Mouse (Mus musculus) CH12.LX (cell line): ENCODE data around the gene Msi2. TPM values are rescaled to one million over a fixed set of nuclear protein-coding genes. Genes with fewer than 3 reads are reported as not detected.

Experiments used
- DNase-seq: peaks from one replicate; pipeline ENCODE4 v3.0.0-alpha.2; 2013; ENCODE audit errors: extremely low read depth
- H3K27ac ChIP-seq: 2 replicates; pipeline ENCODE4 v1.5.1; 2012; ENCODE audit warnings: low read depth, mild to moderate bottlenecking, control low read depth, moderate library complexity; ENCODE audit not compliant: insufficient read depth
- H3K27me3 ChIP-seq: replicated peaks from 2 replicates; pipeline ENCODE3; 2012; ENCODE audit warnings: inconsistent platforms
- H3K36me3 ChIP-seq, 2 experiments: replicated peaks in 1 of 2; 2 replicates each; pipeline versions ENCODE3 to v1.6.1; 2012; ENCODE audit warnings: inconsistent platforms in 1 of 2, low read length in 1 of 2, mild to moderate bottlenecking in 1 of 2, mixed read lengths in 1 of 2, moderate library complexity in 1 of 2; ENCODE audit not compliant: control insufficient read depth in 1 of 2, insufficient read depth in 1 of 2
- H3K4me1 ChIP-seq, 2 experiments: 2 replicates each; pipeline ENCODE4 v1.6.1; 2012; ENCODE audit warnings: inconsistent platforms in 1 of 2, moderate library complexity in 1 of 2; ENCODE audit not compliant: insufficient read depth in 2 of 2, control insufficient read depth in 1 of 2
- H3K4me2 ChIP-seq: 2 replicates; pipeline ENCODE4 v1.6.1; 2012; ENCODE audit warnings: low read depth, mild to moderate bottlenecking, control low read depth; ENCODE audit not compliant: poor library complexity, insufficient read depth, severe bottlenecking
- H3K4me3 ChIP-seq, 3 experiments: fragments of 150-350 bp in 1 of 3; sonication (generic) in 1 of 3; replicated peaks in 1 of 3; 2 replicates each; pipeline versions ENCODE3 to v1.5.1; 2011 to 2012; ENCODE audit warnings: low read depth in 2 of 3, low read length in 2 of 3, mild to moderate bottlenecking in 2 of 3, moderate library complexity in 2 of 3, control low read depth in 1 of 3, improper control_type of control experiment in 1 of 3, inconsistent platforms in 1 of 3, mixed read lengths in 1 of 3; ENCODE audit not compliant: poor library complexity in 1 of 3
- H3K79me2 ChIP-seq: replicated peaks from 2 replicates; pipeline ENCODE4 v1.6.1; 2012; ENCODE audit warnings: mild to moderate bottlenecking, moderate library complexity; ENCODE audit not compliant: control insufficient read depth, poor library complexity, insufficient read depth, severe bottlenecking; ENCODE audit errors: extremely low read depth
- H3K9ac ChIP-seq: 2 replicates; pipeline ENCODE4 v1.6.1; 2012; ENCODE audit warnings: low read depth, mild to moderate bottlenecking, control low read depth, moderate library complexity; ENCODE audit not compliant: insufficient read depth
- H3K9me3 ChIP-seq: replicated peaks from 2 replicates; pipeline ENCODE3; 2012; ENCODE audit warnings: low read length, inconsistent platforms, mixed read lengths
- CHD1 ChIP-seq: IDR thresholded peaks from 2 replicates; pipeline ENCODE4 v1.6.1; 2012; ENCODE audit warnings: low read depth, low read length, improper control_type of control experiment, inconsistent platforms
- CTCF ChIP-seq, 2 experiments: IDR thresholded peaks in 1 of 2; conservative IDR thresholded peaks in 1 of 2; 2 replicates each; pipeline ENCODE4 v1.5.1; 2011 to 2012; ENCODE audit warnings: low read depth in 2 of 2, low read length in 2 of 2, improper control_type of control experiment in 1 of 2, inconsistent platforms in 1 of 2, mild to moderate bottlenecking in 1 of 2, moderate library complexity in 1 of 2
- EP300 ChIP-seq: IDR thresholded peaks from 2 replicates; pipeline ENCODE4 v1.6.1; 2011; ENCODE audit warnings: low read length, improper control_type of control experiment
- ETS1 ChIP-seq: conservative IDR thresholded peaks from 2 replicates; pipeline ENCODE4 v1.6.1; 2012; ENCODE audit warnings: low read depth, mild to moderate bottlenecking, inconsistent platforms, low read length, improper control_type of control experiment, moderate library complexity
- GABPA ChIP-seq: IDR thresholded peaks from 2 replicates; pipeline ENCODE4 v1.6.1; 2012; ENCODE audit warnings: low read depth, low read length, improper control_type of control experiment, inconsistent platforms; ENCODE audit not compliant: insufficient replicate concordance
- HCFC1 ChIP-seq: IDR thresholded peaks from 2 replicates; pipeline ENCODE4 v1.6.1; 2012; ENCODE audit warnings: low read depth, mild to moderate bottlenecking, inconsistent platforms, low read length, improper control_type of control experiment
- KAT2A ChIP-seq: IDR thresholded peaks from 2 replicates; pipeline ENCODE4 v1.6.1; 2012; ENCODE audit warnings: low read length, improper control_type of control experiment, inconsistent platforms; ENCODE audit not compliant: insufficient replicate concordance
- MAFK ChIP-seq: IDR thresholded peaks from 2 replicates; pipeline ENCODE4 v1.6.1; 2011; ENCODE audit warnings: low read length, improper control_type of control experiment; ENCODE audit not compliant: insufficient replicate concordance
- MAX ChIP-seq: IDR thresholded peaks from 2 replicates; pipeline ENCODE4 v1.6.1; 2011; ENCODE audit warnings: low read length, improper control_type of control experiment
- MAZ ChIP-seq: IDR thresholded peaks from 2 replicates; pipeline ENCODE4 v1.6.1; 2012; ENCODE audit warnings: low read depth, mild to moderate bottlenecking, inconsistent platforms, low read length, improper control_type of control experiment, moderate library complexity
- MXI1 ChIP-seq: IDR thresholded peaks from 2 replicates; pipeline ENCODE4 v1.6.1; 2011; ENCODE audit warnings: mild to moderate bottlenecking, low read depth, low read length, improper control_type of control experiment
- NELFE ChIP-seq: IDR thresholded peaks from 2 replicates; pipeline ENCODE4 v1.6.1; 2011; ENCODE audit warnings: low read depth, low read length, improper control_type of control experiment
- PAX5 ChIP-seq: IDR thresholded peaks from 2 replicates; pipeline ENCODE4 v1.6.1; 2012; ENCODE audit warnings: low read length, inconsistent platforms, mixed read lengths
- POLR2AphosphoS2 ChIP-seq: IDR thresholded peaks from 2 replicates; pipeline ENCODE4 v1.6.1; 2011; ENCODE audit warnings: low read depth, low read length, improper control_type of control experiment
- RAD21 ChIP-seq: IDR thresholded peaks from 2 replicates; pipeline ENCODE4 v1.6.1; 2011; ENCODE audit warnings: low read depth, mild to moderate bottlenecking, low read length, improper control_type of control experiment, moderate library complexity
- RCOR1 ChIP-seq: conservative IDR thresholded peaks from 2 replicates; pipeline ENCODE4 v1.6.1; 2012; ENCODE audit warnings: low read depth, mild to moderate bottlenecking, inconsistent platforms, low read length, improper control_type of control experiment
- SIN3A ChIP-seq: IDR thresholded peaks from 2 replicates; pipeline ENCODE4 v1.6.1; 2012; ENCODE audit warnings: low read length, improper control_type of control experiment, inconsistent platforms
- TBP ChIP-seq: conservative IDR thresholded peaks from 2 replicates; pipeline ENCODE4 v1.6.1; 2011; ENCODE audit warnings: low read depth, low read length, improper control_type of control experiment
- TCF12 ChIP-seq: IDR thresholded peaks from 2 replicates; pipeline ENCODE4 v1.6.1; 2014; ENCODE audit warnings: low read depth, mild to moderate bottlenecking, inconsistent platforms, low read length, improper control_type of control experiment
- UBTF ChIP-seq: IDR thresholded peaks from 2 replicates; pipeline ENCODE4 v1.6.1; 2012; ENCODE audit warnings: low read depth, mild to moderate bottlenecking, inconsistent platforms, low read length, improper control_type of control experiment, moderate library complexity
- USF1 ChIP-seq: IDR thresholded peaks from 2 replicates; pipeline ENCODE4 v1.6.1; 2014; ENCODE audit warnings: low read depth, mild to moderate bottlenecking, inconsistent platforms, low read length, improper control_type of control experiment
- USF2 ChIP-seq: conservative IDR thresholded peaks from 2 replicates; pipeline ENCODE4 v1.6.1; 2011; ENCODE audit warnings: low read depth, low read length, improper control_type of control experiment
- ZKSCAN1 ChIP-seq: IDR thresholded peaks from 2 replicates; pipeline ENCODE4 v1.6.1; 2012; ENCODE audit warnings: low read depth, inconsistent platforms, low read length, improper control_type of control experiment, borderline replicate concordance
- ZNF384 ChIP-seq: IDR thresholded peaks from 2 replicates; pipeline ENCODE4 v1.6.1; 2012; ENCODE audit warnings: low read depth, low read length, improper control_type of control experiment, inconsistent platforms
- dilution Hi-C: fragments of 300-500 bp; cut with MboI; formaldehyde crosslinking; loops from 2 replicates; pipeline ENCODE4 v1.14.3; 2020; ENCODE audit warnings: low sequenced_read_pairs; ENCODE audit not compliant: extremely low pct_unique_long_range_greater_than_20kb, extremely low pct_ligation_motif_present
- in situ Hi-C: fragments of 300-500 bp; cut with MboI; formaldehyde crosslinking; loops from 3 replicates; pipeline ENCODE4 v1.14.3; 2019; ENCODE audit warnings: low sequenced_read_pairs, low pct_ligation_motif_present, low pct_unique_long_range_greater_than_20kb, mixed read lengths
- polyA plus RNA-seq: library from polyadenylated mRNA; unstranded; fragments of >175 nt; gene quantifications from 2 replicates; pipeline ENCODE4 v1.2.1, GENCODE M21; 2012; ENCODE audit warnings: low read depth; ENCODE audit not compliant: insufficient read length
- total RNA-seq, 2 experiments: library from RNA; depleted of rRNA; stranded (reverse); fragments of 300-350 nt in 1 of 2; fragments of >200 nt in 1 of 2; gene quantifications; 2 replicates each; pipeline ENCODE4 v1.2.3; 2012 to 2014

The Msi2 gene
- total and polyA plus RNA-seq, 3 experiments, result 40.3 to 73.1 (median 52.6) TPM

DNA sequence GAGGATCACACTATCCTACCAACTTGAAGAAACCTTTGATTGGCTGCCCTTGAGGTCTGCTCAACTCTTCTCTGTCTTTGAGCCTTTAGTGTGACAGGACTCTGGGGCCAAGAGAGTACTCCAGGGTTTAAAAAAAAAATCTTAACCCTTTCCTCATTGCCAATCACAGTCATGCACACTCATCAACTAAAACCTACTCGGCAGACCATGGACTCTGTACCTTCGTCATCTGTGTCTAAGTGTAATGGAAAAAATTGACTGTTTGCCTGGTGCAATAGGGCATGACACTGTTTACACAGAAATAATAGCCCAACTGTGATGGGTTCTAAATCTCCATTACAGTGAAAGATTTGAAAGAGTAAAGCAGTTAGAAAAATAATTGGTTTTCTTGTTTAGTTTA lies 186.3 kb downstream of the Msi2 start:
- Histone ChIP-seq H3K27ac (no peak overlapping the region), H3K9me3 (no peaks in the 10 kb centered on the region), H3K79me2 (no peaks in the 10 kb centered on the region), H3K4me3 (no peak overlapping the region), H3K27me3 (no peaks in the 10 kb centered on the region), H3K4me2 (no peak overlapping the region), H3K36me3 (peaks cover 0 to 54% of the 10 kb centered on the region in 2 experiments), H3K9ac (no peak overlapping the region), H3K4me1 (peaks cover 35 to 85% of the 10 kb centered on the region in 2 experiments)
- DNase-seq, result no peak
- TF ChIP-seq RCOR1 (no peak), ZNF384 (peak; percentile 68), ETS1 (peak; percentile 56; the same call in 1 of the 2 replicates), RAD21 (no peak), TCF12 (no peak), TBP (no peak)
- in situ Hi-C loops (no loop called here), dilution Hi-C loops (no loop called here)

DNA sequence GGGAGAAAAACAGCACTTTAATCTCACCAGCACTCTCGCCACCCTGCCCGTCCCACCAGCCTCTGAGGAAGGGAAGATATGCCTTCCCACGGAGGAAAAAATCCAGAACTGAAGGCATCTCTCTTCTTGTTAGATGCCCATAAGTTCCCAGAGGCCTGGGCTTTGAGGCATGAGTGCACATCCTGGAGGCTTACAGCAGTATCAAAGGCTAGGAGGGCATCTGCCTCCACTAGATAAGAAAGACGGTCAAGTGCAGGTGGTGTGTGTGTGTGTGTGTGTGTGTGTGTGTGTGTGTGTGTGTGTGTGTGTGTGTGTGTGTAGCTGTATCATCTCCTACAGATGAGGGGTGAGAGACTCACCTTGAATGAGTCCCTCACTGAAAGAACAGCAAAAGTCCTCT lies 188.3 kb downstream of the Msi2 start:
- in situ Hi-C loops, result no loop called here
- DNase-seq, result no peak
- H3K36me3 ChIP-seq, result peaks cover 0 to 39% of the 10 kb centered on the region in 2 experiments
- H3K27me3 ChIP-seq, result no peaks in the 10 kb centered on the region
- H3K4me3 ChIP-seq, result no peak overlapping the region
- no peak for TF ChIP-seq USF1
- no peak for TF ChIP-seq NELFE
- no peak for TF ChIP-seq RCOR1
- TF ChIP-seq SIN3A, result no peak
- TF ChIP-seq TBP, result no peak
- no peak for TF ChIP-seq CHD1
- no peak for TF ChIP-seq PAX5
- no peak for TF ChIP-seq POLR2AphosphoS2
- no peaks in the 10 kb centered on the region for H3K9me3 ChIP-seq
- dilution Hi-C loops, result no loop called here
- H3K79me2 ChIP-seq, result no peaks in the 10 kb centered on the region
- no peak overlapping the region for H3K9ac ChIP-seq
- H3K4me1 ChIP-seq, result peaks cover 25 to 85% of the 10 kb centered on the region in 2 experiments
- no peak overlapping the region for H3K27ac ChIP-seq
- no peak overlapping the region for H3K4me2 ChIP-seq

DNA sequence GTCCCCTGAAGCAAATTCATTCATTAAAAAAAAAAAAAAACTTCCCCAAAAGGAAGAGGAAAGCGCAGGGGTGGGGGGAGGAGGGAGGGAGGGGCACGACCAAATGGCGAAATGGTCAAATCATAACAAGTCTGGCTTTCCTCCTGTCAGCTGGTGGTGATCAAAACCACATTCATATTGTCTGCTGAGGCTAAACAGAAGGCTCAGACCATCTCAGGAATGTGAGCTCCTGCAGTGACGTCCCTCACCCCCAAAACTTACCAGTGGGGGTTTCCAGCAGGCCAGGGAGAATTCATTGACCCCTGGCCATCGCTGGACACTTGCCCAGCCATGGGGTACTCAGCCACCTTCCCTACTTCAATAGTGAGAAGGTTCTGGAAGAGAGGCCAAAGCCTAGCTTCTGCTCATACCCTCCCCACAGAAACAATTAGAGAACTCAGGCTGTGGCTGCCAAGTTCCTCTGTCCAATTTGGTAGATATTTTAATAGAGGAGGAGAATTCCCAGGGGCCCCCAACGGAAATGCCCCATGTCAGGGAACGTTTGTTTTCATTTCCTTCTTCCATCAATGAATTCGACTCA lies 189.7 kb downstream of the Msi2 start:
- in situ Hi-C loops, result no loop called here
- dilution Hi-C loops, result no loop called here
- Histone ChIP-seq H3K36me3 (peaks cover 0 to 45% of the 10 kb centered on the region in 2 experiments), H3K4me3 (no peak overlapping the region), H3K79me2 (no peaks in the 10 kb centered on the region), H3K27me3 (no peaks in the 10 kb centered on the region), H3K4me2 (no peak overlapping the region), H3K9me3 (no peaks in the 10 kb centered on the region), H3K4me1 (peaks cover 19 to 86% of the 10 kb centered on the region in 2 experiments), H3K9ac (no peak overlapping the region), H3K27ac (no peak overlapping the region)
- no peak for DNase-seq
- no peak for TF ChIP-seq HCFC1
- no peak for TF ChIP-seq ZKSCAN1
- no peak for TF ChIP-seq SIN3A
- no peak for TF ChIP-seq KAT2A
- no peak for TF ChIP-seq RCOR1
- TF ChIP-seq GABPA, result no peak
- TF ChIP-seq MAFK, result no peak
- TF ChIP-seq ETS1, result peak; percentile 8; the same call in 1 of the 2 replicates
- peak; percentile 68; the same call in 1 of the 2 replicates for TF ChIP-seq ZNF384
- TF ChIP-seq MXI1, result no peak
- TF ChIP-seq EP300, result peak; percentile 28; the same call in 1 of the 2 replicates
- no peak for TF ChIP-seq CTCF (conservative IDR thresholded peaks at IDR 0.05 in 1 of 2, IDR thresholded peaks at IDR 0.05 in 1 of 2; ENCODE audit: low read depth in 2 of 2, low read length in 2 of 2)
- TF ChIP-seq NELFE, result no peak
- no peak for TF ChIP-seq MAX
- TF ChIP-seq MAZ, result peak; percentile 76; the same call in 1 of the 2 replicates
- TF ChIP-seq USF1, result no peak
- TF ChIP-seq USF2, result no peak
- no peak for TF ChIP-seq UBTF
